Mouse (Mus musculus) bone marrow macrophage, adult 2 months (primary cell): ENCODE results near the gene Ubxn6.

Source experiments
- CTCF ChIP-seq: IDR thresholded peaks from 2 replicates; pipeline ENCODE4 v1.5.1; 2012; ENCODE audit warnings: low read depth, mild to moderate bottlenecking, low read length, moderate library complexity
- POLR2A ChIP-seq: IDR thresholded peaks from 2 replicates; pipeline ENCODE4 v1.6.1; 2012; ENCODE audit warnings: mild to moderate bottlenecking, low read depth, low read length, borderline replicate concordance

DNA sequence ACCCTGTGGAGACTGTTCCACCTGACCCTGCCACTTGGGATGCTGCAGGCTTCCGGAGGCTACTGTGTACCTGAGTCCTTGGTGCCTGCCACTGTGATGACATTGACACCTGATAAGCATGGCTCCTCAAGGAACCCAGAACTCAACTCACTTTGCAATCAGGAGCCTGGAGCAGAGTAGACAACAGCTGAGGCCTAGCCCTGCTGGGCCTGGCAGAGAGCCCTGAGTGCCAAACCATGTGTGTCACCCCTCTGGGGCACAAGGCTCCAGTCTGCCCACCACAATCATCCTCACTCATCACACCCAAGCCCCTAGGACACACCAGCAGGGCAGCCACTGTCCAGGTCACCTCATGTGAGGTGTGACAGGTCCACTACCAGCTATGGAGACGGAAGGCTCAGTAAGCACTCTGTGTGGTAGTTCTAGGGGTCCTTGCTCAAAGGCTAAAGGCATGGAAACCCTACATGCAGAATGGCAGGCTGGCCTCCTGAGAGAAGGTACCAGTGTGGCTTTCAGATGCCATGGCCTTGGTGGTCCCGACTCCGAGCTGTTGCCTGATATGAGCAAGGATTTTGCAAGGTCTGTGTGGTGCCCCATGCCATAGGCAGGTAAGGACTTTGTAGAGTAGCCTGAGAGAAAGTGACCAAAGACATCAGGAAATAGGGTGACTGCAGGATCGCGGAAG lies 54.3 kb downstream of the Ubxn6 start:
- no peak for TF ChIP-seq CTCF
- no peak for TF ChIP-seq POLR2A
